ENCODE assay signal across 8 mouse cellular contexts in the genomic region with DNA sequence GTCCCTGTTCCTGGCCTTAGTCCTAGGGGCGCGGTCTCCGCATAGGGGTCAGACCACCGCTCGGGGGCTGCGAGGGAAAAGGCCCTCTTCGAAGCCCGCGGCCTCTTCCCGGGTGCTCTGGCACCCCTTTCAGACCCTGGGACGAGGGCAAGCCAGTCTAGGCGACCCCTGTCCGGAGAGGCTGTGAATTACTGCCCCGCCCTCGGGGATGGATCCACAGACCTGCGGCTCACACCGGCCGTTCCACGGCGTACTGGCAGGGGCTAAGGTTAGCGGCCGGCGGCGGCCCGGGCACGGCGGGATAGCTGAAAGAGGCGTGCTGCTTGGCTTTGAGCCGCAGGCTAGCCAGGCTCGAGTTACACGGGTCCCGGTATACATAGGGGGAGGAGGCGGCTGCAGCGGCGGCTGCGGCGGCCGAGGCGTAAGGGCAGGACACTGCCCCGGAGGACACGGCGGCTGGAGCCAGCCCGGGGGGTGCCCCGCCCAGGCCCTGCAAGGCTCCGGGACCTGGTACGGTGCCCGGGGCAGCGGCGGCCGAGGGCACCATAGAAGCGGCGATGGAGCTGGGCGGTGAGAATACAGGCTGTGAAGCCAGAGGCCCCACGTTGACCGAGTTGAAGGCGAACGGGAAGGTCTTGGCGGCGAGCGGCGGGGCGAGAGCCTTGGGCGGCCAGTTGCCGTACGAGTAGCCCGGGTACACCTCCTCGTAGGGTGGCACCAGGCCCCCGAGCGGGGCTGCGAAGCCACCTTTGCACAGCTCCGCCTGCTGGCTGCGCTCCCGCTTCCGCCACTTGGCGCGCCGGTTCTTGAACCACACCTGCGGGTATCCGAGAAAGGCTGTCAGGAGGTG. TPM values are rescaled to one million over a fixed set of nuclear protein-coding genes. Genes with fewer than 3 reads are reported as not detected.
A peak's percentile ranks its signal among the peaks of the same experiment; 100 is the strongest.
DNase-seq lines count a peak whose midpoint lies in the region; TF ChIP-seq lines count a peak whose summit lies in the region.

No protein-coding gene starts in this region.

- peak overlapping the region; percentile 75 for H3K4me2 ChIP-seq in CH12.LX (ENCODE audit: insufficient read depth, low read depth, poor library complexity, severe bottlenecking)

- intact Hi-C loops in heart, postnatal 25 days (cut with DNase I), result no loop called here

- TF ChIP-seq CTCF in CH12.LX (conservative IDR thresholded peaks at IDR 0.05 in 1 of 2, IDR thresholded peaks at IDR 0.05 in 1 of 2; ENCODE audit: low read depth in 2 of 2, low read length in 2 of 2), result peak in 1 of 2 experiments; percentile 68; a peak in 2 of 4 replicates

- H3K4me3 ChIP-seq in CH12.LX (replicated peaks in 1 of 3; ENCODE audit: low read depth in 2 of 3, low read length in 2 of 3, poor library complexity in 1 of 3), result peak overlapping the region in 2 of 3 experiments; percentile 40 to 56
- H3K4me3 ChIP-seq in forebrain, embryonic 10.5 days, result peak overlapping the region; percentile 67
- peak overlapping the region; percentile 92 for H3K4me3 ChIP-seq in megakaryocyte, embryonic 14.5 days (replicated peaks)

- TF ChIP-seq RAD21 in CH12.LX (IDR thresholded peaks at IDR 0.05; ENCODE audit: low read depth, low read length), result peak; percentile 2

- DNase-seq in CH12.LX (ENCODE audit: extremely low read depth) (peak; percentile 45), adipocyte (ENCODE audit: low spot score) (no peak)
- peak; percentile 19 to 23 for DNase-seq in adrenal gland, postnatal 4 days (ENCODE audit: low spot score in 2 of 2)
- DNase-seq in forebrain, embryonic 10.5 days (ENCODE audit: extremely low spot score, low spot score), result peak; percentile 67
- DNase-seq in heart, postnatal 25 days (ENCODE audit: low spot score), result peak; percentile 15
- DNase-seq in kidney, postnatal 4 days, result peak; percentile 69 to 80
- peak; percentile 83 for DNase-seq in skeletal muscle tissue, adult 2 months (ENCODE audit: low read depth, low spot score)

- H3K4me1 ChIP-seq in CH12.LX (ENCODE audit: control insufficient read depth in 1 of 2, insufficient read depth in 2 of 2), result peaks cover 2 to 23% of the 10 kb centered on the region in 2 experiments; a peak in 2 of 4 replicates
- peaks cover 55% of the 10 kb centered on the region for H3K4me1 ChIP-seq in forebrain, embryonic 10.5 days
- H3K4me1 ChIP-seq in megakaryocyte, embryonic 14.5 days, result peaks cover 44% of the 10 kb centered on the region

- no peak overlapping the region for H3K9ac ChIP-seq in CH12.LX (ENCODE audit: insufficient read depth, low read depth)

- under 1% methylated on average over 79 of the region's 79 CpGs for WGBS in forebrain, embryonic 10.5 days

- no peak for TF ChIP-seq EP300 in CH12.LX (IDR thresholded peaks at IDR 0.05; ENCODE audit: low read length)

- H3K36me3 ChIP-seq in CH12.LX (replicated peaks in 1 of 2; ENCODE audit: control insufficient read depth in 1 of 2, insufficient read depth in 1 of 2, low read length in 1 of 2), result no peaks in the 10 kb centered on the region
- H3K36me3 ChIP-seq in forebrain, embryonic 10.5 days (replicated peaks), result no peaks in the 10 kb centered on the region
- H3K36me3 ChIP-seq in megakaryocyte, embryonic 14.5 days (replicated peaks; ENCODE audit: low read length), result no peaks in the 10 kb centered on the region

- H3K79me2 ChIP-seq in CH12.LX (replicated peaks; ENCODE audit: control insufficient read depth, extremely low read depth, insufficient read depth, poor library complexity, severe bottlenecking), result no peaks in the 10 kb centered on the region

- peaks cover 82% of the 10 kb centered on the region for H3K27me3 ChIP-seq in CH12.LX (replicated peaks)
- H3K27me3 ChIP-seq in forebrain, embryonic 10.5 days (ENCODE audit: poor library complexity, severe bottlenecking), result peaks cover 100% of the 10 kb centered on the region
- peaks cover 96% of the 10 kb centered on the region for H3K27me3 ChIP-seq in megakaryocyte, embryonic 14.5 days (replicated peaks)

- TF ChIP-seq POLR2A in CH12.LX (IDR thresholded peaks at IDR 0.05; ENCODE audit: low read depth, low read length), result no peak

- no peak overlapping the region for H3K27ac ChIP-seq in CH12.LX (ENCODE audit: insufficient read depth, low read depth)
- H3K27ac ChIP-seq in forebrain, embryonic 10.5 days, result peak overlapping the region; percentile 60

- dilution Hi-C loops in CH12.LX (cut with MboI; ENCODE audit: extremely low pct_ligation_motif_present, extremely low pct_unique_long_range_greater_than_20kb, low sequenced_read_pairs), result no loop called here

- H3K9me3 ChIP-seq in CH12.LX (replicated peaks; ENCODE audit: low read length), result no peaks in the 10 kb centered on the region
- no peaks in the 10 kb centered on the region for H3K9me3 ChIP-seq in forebrain, embryonic 10.5 days
- no peaks in the 10 kb centered on the region for H3K9me3 ChIP-seq in megakaryocyte, embryonic 14.5 days

- in situ Hi-C loops in CH12.LX (cut with MboI; ENCODE audit: low pct_ligation_motif_present, low pct_unique_long_range_greater_than_20kb, low sequenced_read_pairs), result loop anchor here (5.0 to 10.0 kb wide), 2 partner anchors 121 to 229 kb away; no protein-coding TSS in a partner anchor

TF ChIP-seq in CH12.LX, 34 proteins besides CTCF, POLR2A, EP300 and RAD21:
- TF ChIP-seq ELF1 (IDR thresholded peaks at IDR 0.05; ENCODE audit: low read depth, low read length) (peak; percentile 63), MAX (IDR thresholded peaks at IDR 0.05; ENCODE audit: low read length) (peak; percentile 15; the same call in 1 of the 2 replicates), RCOR1 (conservative IDR thresholded peaks at IDR 0.05; ENCODE audit: low read depth, low read length) (no peak), SMC3 (IDR thresholded peaks at IDR 0.05; ENCODE audit: low read depth, low read length) (peak; percentile 30; the same call in 1 of the 2 replicates), MXI1 (IDR thresholded peaks at IDR 0.05; ENCODE audit: low read depth, low read length) (peak; percentile 0; the same call in 1 of the 2 replicates), NELFE (IDR thresholded peaks at IDR 0.05; ENCODE audit: low read depth, low read length) (no peak), ETS1 (conservative IDR thresholded peaks at IDR 0.05; ENCODE audit: low read depth, low read length) (no peak), UBTF (IDR thresholded peaks at IDR 0.05; ENCODE audit: low read depth, low read length) (peak; percentile 94), USF1 (IDR thresholded peaks at IDR 0.05; ENCODE audit: low read depth, low read length) (no peak), MYC (IDR thresholded peaks at IDR 0.05; ENCODE audit: low read depth, low read length) (no peak), E2F4 (IDR thresholded peaks at IDR 0.05; ENCODE audit: insufficient replicate concordance, low read depth, low read length) (no peak)

RNA-seq across cellular contexts. Expression of gene Elovl3, which starts 4.3 kb away (rescaled TPM):
- not detected in 2 replicates for total RNA-seq in CH12.LX (2012; rRNA removed)
- not detected in 2 replicates for total RNA-seq in CH12.LX (2014; rRNA removed)
- not detected in 2 replicates for polyA plus RNA-seq in CH12.LX (2012; ENCODE audit: insufficient read length, low read depth)
- total RNA-seq in adrenal gland, postnatal 4 days (2021), result under 1 TPM; 0.31 to 0.93 TPM
- 0.07 and 0.17 TPM in 2 replicates for polyA plus RNA-seq in forebrain, embryonic 10.5 days (2016; fragmentation: Nextera tagmentation; extraction: Ambion mirVana)
- under 1 TPM in 1 of 2 experiments, not detected in 1; 0.22 TPM for total RNA-seq in heart, postnatal 25 days (2021)
- not detected in 2 replicates for polyA plus RNA-seq in megakaryocyte, embryonic 14.5 days (2012; ENCODE audit: insufficient read depth, low replicate concordance)

RNA-seq across cellular contexts. Expression of gene Pitx3, which starts 12.1 kb away (rescaled TPM):
- total RNA-seq in CH12.LX (2012; rRNA removed) (not detected in 2 replicates), CH12.LX (2014; rRNA removed) (not detected in 2 replicates)
- not detected in 2 replicates for polyA plus RNA-seq in CH12.LX (2012; ENCODE audit: insufficient read length, low read depth)
- 1 to 10 TPM in 1 of 2 experiments, under 1 TPM in 1; 0.56 to 2.0 TPM for total RNA-seq in adrenal gland, postnatal 4 days (2021)
- 0.18 and 0.25 TPM in 2 replicates for polyA plus RNA-seq in forebrain, embryonic 10.5 days (2016; fragmentation: Nextera tagmentation; extraction: Ambion mirVana)
- under 1 TPM; 0.42 to 0.61 TPM for total RNA-seq in heart, postnatal 25 days (2021)
- polyA plus RNA-seq in megakaryocyte, embryonic 14.5 days (2012; ENCODE audit: insufficient read depth, low replicate concordance), result not detected in 2 replicates

RNA-seq across cellular contexts. Expression of gene Gbf1, which starts 16.3 kb away (rescaled TPM):
- total RNA-seq in CH12.LX (2012; rRNA removed) (18.7 and 22.7 TPM in 2 replicates), CH12.LX (2014; rRNA removed) (7.1 and 8.6 TPM in 2 replicates)
- 23.9 and 26.1 TPM in 2 replicates for polyA plus RNA-seq in CH12.LX (2012; ENCODE audit: insufficient read length, low read depth)
- 10 to 100 TPM; 64.2 to 77.1 TPM for total RNA-seq in adrenal gland, postnatal 4 days (2021)
- polyA plus RNA-seq in forebrain, embryonic 10.5 days (2016; fragmentation: Nextera tagmentation; extraction: Ambion mirVana), result 36.9 and 41.8 TPM in 2 replicates
- 10 to 100 TPM; 44.1 to 49.0 TPM for total RNA-seq in heart, postnatal 25 days (2021)
- polyA plus RNA-seq in megakaryocyte, embryonic 14.5 days (2012; ENCODE audit: insufficient read depth, low replicate concordance), result 457 and 459 TPM in 2 replicates
